Mouse (Mus musculus) embryonic facial prominence, embryonic 13.5 days (tissue): ENCODE data around the gene Ppdpf. TPM values are rescaled to one million over a fixed set of nuclear protein-coding genes. Genes with fewer than 3 reads are reported as not detected.
A peak's percentile ranks its signal among the peaks of the same experiment; 100 is the strongest.
"Not testable (repeated sequence)": the region's sequence is repeated elsewhere in the genome, so short reads cannot be mapped to it uniquely, and the experiment has no call there.

Source experiments
- ATAC-seq: fragments of 200-750 bp; cut with Nextera tagmentation; 2 replicates; pipeline ENCODE4 v1.8.0; 2017; ENCODE audit warnings: low read depth; ENCODE audit not compliant: insufficient number of reproducible peaks, insufficient read depth, low FRiP score, low TSS enrichment
- H3K27ac ChIP-seq: fragments of 300-500 bp; sonication (generic); 2 replicates; pipeline ENCODE4 v1.5.1; 2015; ENCODE audit warnings: moderate library complexity, mild to moderate bottlenecking, inconsistent platforms
- H3K27me3 ChIP-seq: fragments of 300-500 bp; sonication (generic); 2 replicates; pipeline ENCODE4 v1.6.1; 2015; ENCODE audit warnings: mild to moderate bottlenecking, inconsistent platforms
- H3K36me3 ChIP-seq: fragments of 300-500 bp; sonication (generic); 2 replicates; pipeline ENCODE4 v1.6.1; 2015; ENCODE audit warnings: mild to moderate bottlenecking, inconsistent platforms
- H3K4me1 ChIP-seq: fragments of 300-500 bp; sonication (generic); 2 replicates; pipeline ENCODE4 v1.6.1; 2015; ENCODE audit warnings: inconsistent platforms
- H3K4me2 ChIP-seq: fragments of 300-500 bp; sonication (generic); 2 replicates; pipeline ENCODE4 v1.6.1; 2015; ENCODE audit warnings: moderate library complexity, mild to moderate bottlenecking, inconsistent platforms
- H3K4me3 ChIP-seq: fragments of 300-500 bp; sonication (generic); 2 replicates; pipeline ENCODE4 v1.5.1; 2015; ENCODE audit warnings: mild to moderate bottlenecking, inconsistent platforms
- H3K9ac ChIP-seq: fragments of 300-500 bp; sonication (generic); 2 replicates; pipeline ENCODE4 v1.6.1; 2015; ENCODE audit warnings: mild to moderate bottlenecking, inconsistent platforms
- H3K9me3 ChIP-seq: fragments of 300-500 bp; sonication (generic); 2 replicates; pipeline ENCODE4 v1.6.1; 2016; ENCODE audit warnings: inconsistent platforms
- WGBS: fragments of 180-500 bp; shearing (Covaris S2); methylation state at CpG from one replicate; pipeline ENCODE4 v1.1.7; 2015; ENCODE audit warnings: mixed read lengths; 5-methylcytosine and 5-hydroxymethylcytosine counted together
- polyA plus RNA-seq: library from polyadenylated mRNA; unstranded; fragments of >200 nt; fragmentation: Nextera tagmentation; extraction: Ambion mirVana; gene quantifications from 2 replicates; pipeline ENCODE4 v1.2.1, GENCODE M21; 2015

Gene Ppdpf
- polyA plus RNA-seq, 1 experiment from 2014 or later: 423 TPM

DNA sequence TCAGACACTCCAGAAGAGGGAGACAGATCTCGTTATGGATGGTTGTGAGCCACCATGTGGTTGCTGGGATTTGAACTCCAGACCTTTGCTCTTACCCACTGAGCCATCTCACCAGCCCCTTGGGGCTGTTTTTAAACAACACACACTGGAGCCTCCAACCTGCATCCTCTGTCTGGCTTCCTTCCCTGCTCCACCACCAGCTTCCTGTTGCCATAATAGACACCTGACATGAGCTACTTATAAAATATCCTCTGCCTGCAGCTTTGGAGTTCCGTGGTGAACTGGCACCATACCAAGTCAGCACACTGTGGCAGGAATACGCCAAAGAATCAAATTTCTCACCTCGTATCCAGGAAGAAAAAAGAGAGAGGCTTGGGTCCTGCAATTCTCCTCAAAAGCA lies 26.2 kb upstream of the Ppdpf start:
- H3K4me1 ChIP-seq: peaks cover 7% of the 10 kb centered on the region
- 60% methylated on average over 4 of the region's 4 CpGs for WGBS

DNA sequence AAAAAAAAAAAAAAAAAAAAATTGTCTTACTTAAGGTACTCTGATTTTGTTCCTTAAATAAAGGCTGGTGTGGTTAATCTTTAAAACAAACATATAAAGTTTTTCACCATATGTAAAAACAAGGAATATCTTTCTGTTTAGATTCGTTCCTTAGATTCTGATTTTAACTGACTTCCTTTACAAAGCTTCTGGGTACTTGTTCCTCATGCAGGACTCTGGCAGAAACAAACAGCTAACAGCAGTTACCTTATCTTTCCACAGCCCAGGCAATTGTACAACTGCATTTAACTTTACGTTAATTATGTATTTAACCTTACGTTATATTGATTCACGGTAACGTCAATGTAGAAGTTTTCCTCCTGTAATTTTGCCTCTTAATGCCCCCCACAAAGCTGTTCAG lies 20.6 kb upstream of the Ppdpf start:
- peaks cover 10% of the 10 kb centered on the region for H3K27me3 ChIP-seq
- no peak overlapping the region for H3K9ac ChIP-seq
- H3K4me1 ChIP-seq: no peaks in the 10 kb centered on the region
- no peak for ATAC-seq
- H3K4me3 ChIP-seq: no peak overlapping the region
- no peaks in the 10 kb centered on the region for H3K36me3 ChIP-seq
- no peak overlapping the region for H3K27ac ChIP-seq
- no peak overlapping the region for H3K4me2 ChIP-seq
- H3K9me3 ChIP-seq: no peaks in the 10 kb centered on the region
- WGBS: 74% methylated on average over 5 of the region's 5 CpGs

More for the DNA sequence above, 26.2 kb upstream of the Ppdpf start:
- Histone ChIP-seq H3K27ac (no peak overlapping the region), H3K4me2 (no peak overlapping the region), H3K9ac (no peak overlapping the region), H3K9me3 (no peaks in the 10 kb centered on the region), H3K27me3 (peaks cover 37% of the 10 kb centered on the region), H3K4me3 (no peak overlapping the region), H3K36me3 (no peaks in the 10 kb centered on the region)
- ATAC-seq: no peak

DNA sequence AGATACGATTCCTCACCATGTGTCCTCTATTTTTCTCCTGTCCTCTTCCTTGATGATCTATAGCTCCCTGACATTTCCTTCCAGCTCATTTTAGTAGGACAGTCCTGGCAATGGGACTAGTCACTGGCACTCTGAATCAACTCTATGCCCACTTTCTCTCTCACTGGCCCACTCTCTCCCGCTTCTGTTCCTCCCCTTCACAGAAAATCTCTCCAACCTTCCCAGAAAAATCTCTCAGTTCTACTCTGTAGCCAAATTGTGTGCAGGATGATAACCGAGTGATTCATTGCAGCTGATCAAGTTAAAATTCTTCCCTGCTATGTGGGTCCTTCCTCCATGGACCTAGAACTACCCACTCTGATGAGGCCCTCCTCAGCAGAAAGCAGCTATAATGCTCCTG lies 12.4 kb upstream of the Ppdpf start:
- Histone ChIP-seq H3K9ac (no peak overlapping the region), H3K4me2 (no peak overlapping the region), H3K27me3 (0 out of 2 replicates have a peak, but pooled peaks cover 4% of the 10 kb centered on the region), H3K9me3 (no peaks in the 10 kb centered on the region), H3K4me3 (no peak overlapping the region), H3K4me1 (no peaks in the 10 kb centered on the region), H3K36me3 (no peaks in the 10 kb centered on the region), H3K27ac (no peak overlapping the region)
- ATAC-seq: no peak
- 84% methylated on average over 3 of the region's 3 CpGs for WGBS

DNA sequence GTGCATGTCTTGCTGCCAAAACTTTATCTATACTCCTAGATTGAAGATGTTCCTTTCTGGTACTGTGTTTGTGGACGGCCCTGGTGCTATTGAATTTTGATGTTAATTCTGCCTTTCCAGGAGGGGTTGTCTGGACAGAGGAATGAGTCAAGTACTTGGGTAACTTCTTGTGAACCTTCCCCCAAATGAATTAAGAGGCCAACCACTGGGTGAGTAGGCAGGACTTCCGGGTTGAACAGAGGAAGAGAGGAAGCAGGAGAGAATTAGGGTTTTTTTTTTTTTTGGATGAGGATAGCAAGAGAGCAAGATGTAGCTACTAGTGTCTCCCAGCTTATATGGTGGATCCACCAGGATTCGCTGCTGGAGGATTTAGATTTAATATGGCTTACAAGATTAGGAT lies 9.0 kb upstream of the Ppdpf start:
- 73% methylated on average over 3 of the region's 3 CpGs for WGBS
- H3K4me3 ChIP-seq: no peak overlapping the region
- no peaks in the 10 kb centered on the region for H3K36me3 ChIP-seq
- 0 out of 2 replicates have a peak, but pooled peaks cover 4% of the 10 kb centered on the region for H3K27me3 ChIP-seq
- H3K4me2 ChIP-seq: no peak overlapping the region
- no peaks in the 10 kb centered on the region for H3K9me3 ChIP-seq
- H3K4me1 ChIP-seq: no peaks in the 10 kb centered on the region
- H3K9ac ChIP-seq: no peak overlapping the region
- no peak overlapping the region for H3K27ac ChIP-seq
- no peak for ATAC-seq

DNA sequence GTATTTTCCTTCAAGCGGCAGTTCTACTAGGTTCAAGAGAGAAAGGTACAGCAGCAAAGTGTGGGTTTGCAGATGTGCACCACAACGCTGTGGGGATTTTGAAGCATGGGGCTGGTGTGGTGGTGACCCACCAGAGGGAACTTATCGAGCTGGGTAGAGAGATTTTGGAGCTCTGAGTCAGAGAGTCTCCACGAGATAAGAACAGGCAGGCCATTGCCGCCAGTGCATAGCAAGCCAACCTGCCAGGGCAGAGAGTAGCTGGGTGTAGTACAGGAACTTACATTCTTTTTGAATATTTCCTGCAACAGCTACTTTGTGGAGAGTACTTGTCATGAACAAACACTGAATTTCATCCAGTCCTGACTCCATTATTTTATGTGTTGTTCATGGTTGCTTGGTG lies 8.6 kb upstream of the Ppdpf start:
- H3K9me3 ChIP-seq: no peaks in the 10 kb centered on the region
- H3K4me2 ChIP-seq: no peak overlapping the region
- no peak overlapping the region for H3K9ac ChIP-seq
- H3K4me3 ChIP-seq: no peak overlapping the region
- no peaks in the 10 kb centered on the region for H3K4me1 ChIP-seq
- ATAC-seq: no peak
- H3K36me3 ChIP-seq: no peaks in the 10 kb centered on the region
- 84% methylated on average over 5 of the region's 5 CpGs for WGBS
- H3K27me3 ChIP-seq: 0 out of 2 replicates have a peak, but pooled peaks cover 4% of the 10 kb centered on the region
- H3K27ac ChIP-seq: no peak overlapping the region

DNA sequence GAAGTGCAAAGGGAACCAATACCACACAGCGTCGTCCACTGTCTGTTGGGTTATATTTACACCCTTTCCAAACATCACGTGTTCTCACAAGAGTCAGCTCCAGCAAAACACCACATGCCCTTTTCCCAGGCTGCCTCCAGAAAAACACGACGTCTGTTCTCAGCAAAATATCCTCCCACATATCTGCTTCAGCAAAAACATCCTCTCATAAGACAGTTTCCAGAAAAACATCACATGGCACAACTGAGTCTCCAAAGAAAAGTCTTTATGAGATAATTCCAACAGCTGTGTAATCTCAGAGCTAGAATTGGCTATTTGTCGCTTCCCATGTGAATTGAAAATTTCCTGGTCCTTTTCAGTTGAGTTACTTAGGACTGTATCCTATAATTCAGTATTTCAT lies 6.1 kb upstream of the Ppdpf start:
- 0 out of 2 replicates have a peak, but pooled peaks cover 4% of the 10 kb centered on the region for H3K27me3 ChIP-seq
- H3K4me1 ChIP-seq: no peaks in the 10 kb centered on the region
- H3K27ac ChIP-seq: no peak overlapping the region
- no peaks in the 10 kb centered on the region for H3K9me3 ChIP-seq
- no peak overlapping the region for H3K4me2 ChIP-seq
- 83% methylated on average over 6 of the region's 6 CpGs for WGBS
- H3K9ac ChIP-seq: no peak overlapping the region
- H3K4me3 ChIP-seq: no peak overlapping the region
- H3K36me3 ChIP-seq: no peaks in the 10 kb centered on the region
- ATAC-seq: no peak

DNA sequence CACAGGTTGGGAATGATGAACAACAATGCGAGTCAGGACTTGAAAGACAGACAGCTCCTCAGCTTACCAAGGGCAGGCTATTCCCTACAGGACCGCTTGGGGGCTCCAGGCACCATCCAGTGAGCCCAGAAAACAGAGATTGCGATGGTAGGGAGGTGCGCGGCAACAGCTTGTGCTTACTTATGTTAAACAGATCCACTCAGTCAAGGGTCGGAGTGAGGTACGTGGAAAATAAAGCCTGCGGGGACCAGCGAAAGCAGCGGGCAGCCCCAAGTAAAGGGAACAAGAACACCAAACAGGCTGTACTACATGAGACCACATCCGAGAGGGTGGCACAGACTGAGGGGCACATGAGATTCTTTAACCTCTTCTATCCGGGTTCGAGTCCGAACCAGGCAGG lies 412 bp upstream of the Ppdpf start:
- peak; percentile 75 for ATAC-seq
- WGBS: 0% methylated on average over 14 of the region's 14 CpGs
- peak overlapping the region; percentile 75 for H3K4me2 ChIP-seq

DNA sequence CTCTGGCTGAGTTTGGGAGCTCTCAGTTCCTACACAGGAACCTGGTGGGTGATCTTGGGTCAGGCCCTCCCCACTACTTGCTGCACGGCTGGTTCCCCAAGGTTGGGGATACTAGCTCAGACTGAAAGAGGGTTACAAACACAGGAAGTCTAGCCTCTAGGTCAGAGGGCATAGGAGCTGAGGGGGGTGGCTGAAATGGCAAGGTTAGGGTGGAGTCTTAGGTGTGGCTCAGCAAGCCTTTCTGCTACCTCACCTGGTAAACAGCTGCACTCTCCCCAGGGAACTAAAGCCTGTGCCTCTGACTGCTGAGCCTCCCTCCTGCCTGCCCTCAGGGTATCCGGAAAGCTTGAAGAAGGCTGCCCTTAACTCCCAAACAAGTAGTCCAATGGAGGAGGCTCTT lies 1.6 kb downstream of the Ppdpf start:
- peak overlapping the region; percentile 73 for H3K4me3 ChIP-seq
- no peak overlapping the region for H3K9ac ChIP-seq
- 14% methylated on average over 2 of the region's 2 CpGs for WGBS
- peaks cover 9% of the 10 kb centered on the region for H3K4me1 ChIP-seq
- no peaks in the 10 kb centered on the region for H3K9me3 ChIP-seq
- no peak overlapping the region for H3K27ac ChIP-seq
- peak overlapping the region; percentile 75 for H3K4me2 ChIP-seq
- no peaks in the 10 kb centered on the region for H3K27me3 ChIP-seq
- ATAC-seq: no peak
- peaks cover 9% of the 10 kb centered on the region for H3K36me3 ChIP-seq

More for the DNA sequence above, 412 bp upstream of the Ppdpf start:
- Histone ChIP-seq H3K4me3 (peak overlapping the region; percentile 73), H3K9ac (peak overlapping the region; percentile 96), H3K4me1 (peaks cover 9% of the 10 kb centered on the region), H3K27me3 (no peaks in the 10 kb centered on the region), H3K27ac (peak overlapping the region; percentile 96), H3K9me3 (no peaks in the 10 kb centered on the region), H3K36me3 (peaks cover 9% of the 10 kb centered on the region)

DNA sequence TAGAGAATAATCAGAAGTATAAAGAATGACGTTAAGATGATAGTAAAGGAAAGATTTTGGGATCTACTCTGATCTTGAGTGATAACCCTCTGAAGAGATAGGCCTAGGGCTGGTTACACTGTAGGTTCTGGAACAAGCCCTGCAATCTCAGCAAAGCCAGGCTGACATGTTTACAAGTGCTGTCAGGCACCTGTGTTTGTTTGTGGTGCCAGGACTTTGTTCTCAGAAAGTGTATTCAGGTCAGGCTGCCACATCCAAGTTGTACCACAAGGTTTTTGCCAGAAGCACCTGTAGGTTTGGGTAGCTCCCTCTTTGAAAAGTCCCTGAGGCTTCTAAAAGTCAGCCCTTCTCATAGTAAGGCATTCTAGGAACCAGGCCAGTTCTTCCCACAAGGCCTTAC lies 2.3 kb downstream of the Ppdpf start:
- H3K4me1 ChIP-seq: peaks cover 9% of the 10 kb centered on the region
- ATAC-seq: no peak
- no peaks in the 10 kb centered on the region for H3K9me3 ChIP-seq
- H3K27me3 ChIP-seq: no peaks in the 10 kb centered on the region
- no peak overlapping the region for H3K4me2 ChIP-seq
- no peak overlapping the region for H3K4me3 ChIP-seq
- no peak overlapping the region for H3K27ac ChIP-seq
- H3K36me3 ChIP-seq: peaks cover 9% of the 10 kb centered on the region
- H3K9ac ChIP-seq: no peak overlapping the region
- 96% methylated on average over 1 of the region's 1 CpGs for WGBS

DNA sequence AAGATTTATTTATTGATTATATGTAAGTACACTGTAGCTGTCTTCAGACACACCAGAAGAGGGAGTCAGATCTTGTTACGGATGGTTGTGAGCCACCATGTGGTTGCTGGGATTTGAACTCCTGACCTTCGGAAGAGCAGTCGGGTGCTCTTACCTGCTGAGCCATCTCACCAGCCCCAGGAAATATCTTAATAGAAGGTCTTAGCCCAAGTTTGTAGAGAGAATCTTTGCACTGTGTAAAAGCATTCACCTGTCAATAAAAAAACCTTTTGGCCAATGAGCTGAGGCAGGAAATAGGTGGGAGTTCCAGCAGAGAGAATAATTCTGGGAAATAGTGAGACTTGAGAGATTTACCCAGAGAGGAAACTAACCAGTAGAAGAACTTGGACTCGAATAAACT lies 4.3 kb downstream of the Ppdpf start:
- whole genome bisulfite sequencing: 67% methylated on average over 4 of the region's 4 CpGs
- H3K4me2 ChIP-seq, ATAC-seq, H3K9me3 ChIP-seq, H3K36me3 ChIP-seq, H3K27me3 ChIP-seq, H3K4me3 ChIP-seq, H3K27ac ChIP-seq, H3K4me1 ChIP-seq, H3K9ac ChIP-seq: not testable (repeated sequence)

DNA sequence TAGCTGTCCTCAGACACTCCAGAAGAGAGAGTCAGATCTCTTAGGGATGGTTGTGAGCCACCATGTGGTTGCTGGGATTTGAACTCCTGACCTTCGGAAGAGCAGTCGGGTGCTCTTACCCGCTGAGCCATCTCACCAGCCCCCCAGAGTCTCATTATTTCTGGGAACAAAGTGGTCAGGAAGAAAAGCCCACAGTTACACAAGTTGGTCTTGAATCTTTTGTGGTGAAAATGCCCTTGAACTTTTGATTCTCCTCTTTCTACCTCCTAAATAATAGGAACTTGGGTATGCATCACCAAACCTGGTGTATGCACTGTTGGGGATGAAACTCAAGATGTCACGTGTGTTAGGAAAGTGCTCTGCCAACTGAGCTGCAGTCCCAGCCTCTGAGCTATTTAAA lies 4.9 kb downstream of the Ppdpf start:
- Histone ChIP-seq H3K27me3 (no peaks in the 10 kb centered on the region), H3K4me1 (peaks cover 9% of the 10 kb centered on the region), H3K9me3 (no peaks in the 10 kb centered on the region), H3K36me3 (peaks cover 9% of the 10 kb centered on the region), H3K4me2 (no peak overlapping the region), H3K4me3 (no peak overlapping the region), H3K9ac (no peak overlapping the region), H3K27ac (no peak overlapping the region)
- 59% methylated on average over 4 of the region's 4 CpGs for WGBS
- no peak for ATAC-seq

DNA sequence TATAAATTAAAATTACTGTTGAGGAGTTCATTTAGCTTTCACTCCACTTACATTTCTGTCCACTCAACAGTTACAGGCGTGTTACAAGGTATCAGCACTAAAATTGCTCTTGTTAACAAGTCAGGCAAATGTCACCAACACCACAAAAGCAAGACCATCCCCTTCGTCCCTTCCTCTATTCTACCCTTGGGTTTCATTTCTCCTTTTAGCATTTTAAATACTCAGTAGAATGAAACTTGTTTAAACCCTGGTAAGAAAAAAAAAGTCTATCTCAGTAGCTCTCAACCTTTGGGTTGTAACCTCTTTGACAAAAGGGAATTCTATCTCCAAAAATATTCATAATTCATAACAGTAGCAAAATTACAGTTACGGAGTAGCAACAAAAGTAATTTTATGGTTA lies 6.0 kb downstream of the Ppdpf start:
- Histone ChIP-seq H3K4me2 (no peak overlapping the region), H3K27ac (no peak overlapping the region), H3K9ac (no peak overlapping the region), H3K9me3 (no peaks in the 10 kb centered on the region), H3K36me3 (peaks cover 9% of the 10 kb centered on the region), H3K4me3 (no peak overlapping the region), H3K4me1 (peaks cover 9% of the 10 kb centered on the region), H3K27me3 (no peaks in the 10 kb centered on the region)
- no peak for ATAC-seq
- 74% methylated on average over 3 of the region's 3 CpGs for WGBS
